Mouse (Mus musculus): ENCODE measurements around the gene Grik3. TPM values are rescaled to one million over a fixed set of nuclear protein-coding genes. Genes with fewer than 3 reads are reported as not detected.

The Grik3 gene
- polyA plus RNA-seq, 1 experiment from 2014 or later, result 0.15 TPM

GRCm38 (mm10) chr4:125573000-125573399 is 82.5 kb downstream of the Grik3 start:
- peaks cover 32% of the 10 kb centered on the region for H3K27me3 ChIP-seq
- H3K27ac ChIP-seq, result no peak overlapping the region
- H3K9ac ChIP-seq, result no peak overlapping the region
- 32% methylated on average over 5 of the region's 5 CpGs for WGBS
- H3K4me1 ChIP-seq (replicated peaks), result no peaks in the 10 kb centered on the region
- no peak for ATAC-seq (replicated peaks; ENCODE audit: insufficient number of reproducible peaks, insufficient read depth, low FRiP score, low read depth)
- H3K9me3 ChIP-seq (replicated peaks), result no peaks in the 10 kb centered on the region
- H3K4me2 ChIP-seq, result no peak overlapping the region
- H3K36me3 ChIP-seq, result no peaks in the 10 kb centered on the region
- H3K4me3 ChIP-seq, result no peak overlapping the region

DNA sequence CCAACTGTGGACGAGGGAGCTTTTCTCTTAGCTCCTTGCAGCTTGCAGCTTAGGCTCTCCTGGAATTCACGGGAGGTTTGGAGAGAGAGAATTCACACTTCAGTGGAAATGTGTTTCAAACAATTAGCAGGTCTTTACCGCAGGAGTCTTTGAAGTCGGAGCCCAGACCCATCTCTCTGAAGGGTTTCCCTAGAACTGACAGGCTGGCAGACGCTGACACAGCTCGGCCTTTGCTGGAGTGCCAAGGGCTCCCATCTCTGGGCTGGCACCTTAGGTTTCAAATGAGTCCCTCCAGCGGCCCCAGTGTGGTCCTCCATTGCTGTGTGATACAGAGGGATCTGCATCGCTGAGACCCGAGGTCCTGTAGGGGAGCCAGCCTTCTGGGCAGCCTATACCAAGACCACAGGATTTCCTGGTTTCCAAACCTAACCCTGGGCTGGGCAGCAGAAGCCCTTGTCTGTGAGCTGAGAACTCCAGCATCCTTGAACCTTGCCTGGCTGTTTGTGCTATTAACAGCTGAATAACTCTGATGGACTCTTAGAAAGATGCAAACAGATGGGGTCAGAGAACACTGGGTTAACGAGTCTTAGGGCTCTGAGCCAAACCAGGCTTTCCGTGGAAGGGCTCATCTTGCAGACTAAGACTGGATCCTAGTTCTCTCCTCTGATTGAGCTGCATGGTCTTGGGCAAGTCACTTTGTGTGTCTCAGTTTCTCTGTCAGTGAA is 83.6 kb downstream of the Grik3 start:
- no peak overlapping the region for H3K9ac ChIP-seq
- H3K36me3 ChIP-seq, result no peaks in the 10 kb centered on the region
- ATAC-seq (replicated peaks; ENCODE audit: insufficient number of reproducible peaks, insufficient read depth, low FRiP score, low read depth), result no peak
- H3K4me1 ChIP-seq (replicated peaks), result no peaks in the 10 kb centered on the region
- no peak overlapping the region for H3K27ac ChIP-seq
- H3K9me3 ChIP-seq (replicated peaks), result no peaks in the 10 kb centered on the region
- H3K27me3 ChIP-seq, result peaks cover 32% of the 10 kb centered on the region
- H3K4me3 ChIP-seq, result no peak overlapping the region
- WGBS, result 11% methylated on average over 11 of the region's 11 CpGs
- no peak overlapping the region for H3K4me2 ChIP-seq

GRCm38 (mm10) chr4:125580336-125580735 is 89.8 kb downstream of the Grik3 start:
- WGBS, result 36% methylated on average over 5 of the region's 5 CpGs
- no peak overlapping the region for H3K27ac ChIP-seq
- no peaks in the 10 kb centered on the region for H3K9me3 ChIP-seq (replicated peaks)
- H3K36me3 ChIP-seq, result no peaks in the 10 kb centered on the region
- H3K27me3 ChIP-seq, result peaks cover 2% of the 10 kb centered on the region; the same call in 1 of the 2 replicates
- no peak overlapping the region for H3K9ac ChIP-seq
- ATAC-seq (replicated peaks; ENCODE audit: insufficient number of reproducible peaks, insufficient read depth, low FRiP score, low read depth), result no peak
- no peak overlapping the region for H3K4me3 ChIP-seq
- no peak overlapping the region for H3K4me2 ChIP-seq
- no peaks in the 10 kb centered on the region for H3K4me1 ChIP-seq (replicated peaks)

DNA sequence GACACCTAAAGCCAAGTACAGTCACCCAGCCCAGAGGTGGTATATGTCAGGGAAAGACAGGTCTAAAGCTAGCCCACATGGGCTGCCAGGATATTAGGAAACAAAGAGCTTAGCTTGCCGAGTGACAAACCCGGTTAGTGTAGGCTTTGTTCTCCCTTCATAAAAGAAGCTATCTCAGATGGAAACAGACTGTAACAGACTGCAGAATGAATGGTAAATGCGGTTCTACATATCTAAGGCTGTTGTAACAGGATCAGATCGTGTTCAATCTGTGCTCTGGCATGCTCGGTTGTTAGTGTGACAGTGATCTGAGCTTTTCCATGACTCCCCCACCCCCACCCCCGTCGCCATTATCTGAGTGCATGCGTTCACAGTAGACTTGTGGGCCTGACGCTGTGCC is 92.8 kb downstream of the Grik3 start:
- Histone ChIP-seq H3K9ac (no peak overlapping the region), H3K27me3 (peaks cover 21% of the 10 kb centered on the region), H3K4me2 (no peak overlapping the region), H3K9me3 (replicated peaks) (no peaks in the 10 kb centered on the region), H3K4me3 (no peak overlapping the region), H3K36me3 (no peaks in the 10 kb centered on the region), H3K27ac (no peak overlapping the region), H3K4me1 (replicated peaks) (no peaks in the 10 kb centered on the region)
- 67% methylated on average over 9 of the region's 9 CpGs for WGBS
- ATAC-seq (replicated peaks; ENCODE audit: insufficient number of reproducible peaks, insufficient read depth, low FRiP score, low read depth), result no peak

- Histone ChIP-seq H3K27me3 (peaks cover 27% of the 10 kb centered on the region), H3K27ac (no peak overlapping the region), H3K9me3 (replicated peaks) (no peaks in the 10 kb centered on the region), H3K36me3 (no peaks in the 10 kb centered on the region), H3K4me2 (no peak overlapping the region), H3K4me1 (replicated peaks) (no peaks in the 10 kb centered on the region), H3K4me3 (no peak overlapping the region), H3K9ac (no peak overlapping the region)
- 58% methylated on average over 4 of the region's 4 CpGs for WGBS
- no peak for ATAC-seq (replicated peaks; ENCODE audit: insufficient number of reproducible peaks, insufficient read depth, low FRiP score, low read depth)
Measured at GRCm38 (mm10) chr4:125583935-125584334, 93.4 kb downstream of the Grik3 start.

DNA sequence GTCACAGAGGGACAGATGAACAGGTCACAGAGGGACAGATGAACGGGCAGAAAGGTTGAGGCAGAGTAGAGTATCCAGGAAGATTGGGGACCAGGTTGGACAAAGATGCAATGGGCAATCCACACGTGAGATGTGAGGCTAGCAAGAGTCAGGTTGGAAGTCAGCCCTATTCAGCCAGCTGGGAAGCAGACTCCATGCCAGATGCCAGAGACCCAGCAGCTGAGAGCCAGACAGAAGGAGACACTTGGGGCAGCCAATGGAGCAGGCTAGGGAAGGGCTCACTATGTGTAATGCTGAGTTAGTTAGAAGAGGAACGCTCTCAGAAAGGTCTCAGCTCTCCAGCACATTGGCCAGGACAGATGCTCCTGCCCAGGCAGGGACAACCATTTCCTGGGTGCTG is 94.2 kb downstream of the Grik3 start:
- no peak overlapping the region for H3K4me3 ChIP-seq
- no peak overlapping the region for H3K4me2 ChIP-seq
- H3K9ac ChIP-seq, result no peak overlapping the region
- H3K36me3 ChIP-seq, result no peaks in the 10 kb centered on the region
- no peak overlapping the region for H3K27ac ChIP-seq
- no peaks in the 10 kb centered on the region for H3K9me3 ChIP-seq (replicated peaks)
- no peaks in the 10 kb centered on the region for H3K4me1 ChIP-seq (replicated peaks)
- WGBS, result 67% methylated on average over 3 of the region's 3 CpGs
- peaks cover 35% of the 10 kb centered on the region for H3K27me3 ChIP-seq
- no peak for ATAC-seq (replicated peaks; ENCODE audit: insufficient number of reproducible peaks, insufficient read depth, low FRiP score, low read depth)

DNA sequence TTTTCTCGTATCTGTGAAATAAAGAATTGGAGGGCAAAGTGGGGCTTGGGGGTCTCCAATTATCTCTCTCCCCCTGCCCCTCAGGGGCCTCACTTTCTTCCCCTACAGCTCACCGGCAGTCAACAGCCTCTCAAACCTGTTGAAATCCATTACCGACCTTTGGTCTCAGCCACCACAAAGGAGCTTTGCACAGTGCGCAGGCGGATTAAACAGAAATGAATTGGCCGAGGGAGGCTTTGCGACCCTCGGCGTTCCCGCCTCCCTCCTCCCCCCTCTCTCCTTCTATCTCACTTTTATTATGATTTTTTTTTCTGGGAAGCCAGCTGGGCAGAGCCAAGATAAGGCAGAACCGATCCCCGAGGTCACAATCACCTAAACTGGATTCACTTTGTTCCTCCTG is 97.1 kb downstream of the Grik3 start:
- H3K4me3 ChIP-seq, result no peak overlapping the region
- no peaks in the 10 kb centered on the region for H3K9me3 ChIP-seq (replicated peaks)
- no peaks in the 10 kb centered on the region for H3K36me3 ChIP-seq
- no peak overlapping the region for H3K9ac ChIP-seq
- peaks cover 40% of the 10 kb centered on the region; the same call in 1 of the 2 replicates for H3K27me3 ChIP-seq
- H3K4me2 ChIP-seq, result no peak overlapping the region
- 23% methylated on average over 12 of the region's 12 CpGs for WGBS
- no peak overlapping the region for H3K27ac ChIP-seq
- ATAC-seq (replicated peaks; ENCODE audit: insufficient number of reproducible peaks, insufficient read depth, low FRiP score, low read depth), result no peak
- peaks cover 8% of the 10 kb centered on the region; the same call in 1 of the 2 replicates for H3K4me1 ChIP-seq (replicated peaks)

- no peaks in the 10 kb centered on the region for H3K9me3 ChIP-seq (replicated peaks)
- H3K27ac ChIP-seq, result no peak overlapping the region
- peaks cover 50% of the 10 kb centered on the region; the same call in 1 of the 2 replicates for H3K27me3 ChIP-seq
- H3K4me2 ChIP-seq, result no peak overlapping the region
- H3K9ac ChIP-seq, result no peak overlapping the region
- H3K36me3 ChIP-seq, result no peaks in the 10 kb centered on the region
- 2% methylated on average over 14 of the region's 14 CpGs for WGBS
- peaks cover 8% of the 10 kb centered on the region; the same call in 1 of the 2 replicates for H3K4me1 ChIP-seq (replicated peaks)
- H3K4me3 ChIP-seq, result no peak overlapping the region
- ATAC-seq (replicated peaks; ENCODE audit: insufficient number of reproducible peaks, insufficient read depth, low FRiP score, low read depth), result no peak
Measured at GRCm38 (mm10) chr4:125590241-125590919, 99.9 kb downstream of the Grik3 start.

DNA sequence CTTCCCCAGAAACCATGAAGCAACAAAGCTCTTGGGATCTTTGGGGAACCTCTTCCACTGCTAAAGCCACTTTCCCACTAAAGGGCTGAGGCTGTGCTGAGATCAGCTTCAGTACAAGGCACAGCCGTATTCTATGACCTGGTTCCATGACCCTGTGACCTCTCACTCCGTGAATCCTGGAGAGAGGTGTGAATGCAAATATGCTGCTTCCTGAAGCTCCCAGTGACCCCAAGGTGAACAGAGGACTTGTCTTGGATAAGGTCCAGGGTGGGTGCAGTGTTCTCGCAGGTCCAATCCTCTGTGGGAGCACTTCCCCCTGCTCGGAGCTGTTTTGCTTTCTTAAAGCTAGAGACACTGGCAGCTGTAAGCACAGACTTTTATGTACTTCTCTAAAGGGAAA is 102.2 kb downstream of the Grik3 start:
- no peak overlapping the region for H3K4me3 ChIP-seq
- no peaks in the 10 kb centered on the region for H3K36me3 ChIP-seq
- peaks cover 37% of the 10 kb centered on the region; the same call in 1 of the 2 replicates for H3K27me3 ChIP-seq
- WGBS, result 27% methylated on average over 4 of the region's 4 CpGs
- H3K4me1 ChIP-seq (replicated peaks), result peaks cover 8% of the 10 kb centered on the region; the same call in 1 of the 2 replicates
- H3K9ac ChIP-seq, result no peak overlapping the region
- H3K27ac ChIP-seq, result no peak overlapping the region
- no peak for ATAC-seq (replicated peaks; ENCODE audit: insufficient number of reproducible peaks, insufficient read depth, low FRiP score, low read depth)
- no peak overlapping the region for H3K4me2 ChIP-seq
- H3K9me3 ChIP-seq (replicated peaks), result no peaks in the 10 kb centered on the region

GRCm38 (mm10) chr4:125595011-125595410 is 104.5 kb downstream of the Grik3 start:
- no peak overlapping the region for H3K4me2 ChIP-seq
- H3K9ac ChIP-seq, result no peak overlapping the region
- H3K9me3 ChIP-seq (replicated peaks), result no peaks in the 10 kb centered on the region
- no peak for ATAC-seq (replicated peaks; ENCODE audit: insufficient number of reproducible peaks, insufficient read depth, low FRiP score, low read depth)
- no peaks in the 10 kb centered on the region for H3K36me3 ChIP-seq
- peaks cover 8% of the 10 kb centered on the region; the same call in 1 of the 2 replicates for H3K4me1 ChIP-seq (replicated peaks)
- H3K27ac ChIP-seq, result no peak overlapping the region
- H3K27me3 ChIP-seq, result peaks cover 26% of the 10 kb centered on the region; the same call in 1 of the 2 replicates
- no peak overlapping the region for H3K4me3 ChIP-seq
- 79% methylated on average over 9 of the region's 9 CpGs for WGBS

GRCm38 (mm10) chr4:125598677-125599076 is 108.2 kb downstream of the Grik3 start:
- H3K4me2 ChIP-seq, result no peak overlapping the region
- H3K27me3 ChIP-seq, result peaks cover 26% of the 10 kb centered on the region; the same call in 1 of the 2 replicates
- no peak overlapping the region for H3K4me3 ChIP-seq
- WGBS, result 35% methylated on average over 10 of the region's 10 CpGs
- ATAC-seq (replicated peaks; ENCODE audit: insufficient number of reproducible peaks, insufficient read depth, low FRiP score, low read depth), result no peak
- no peaks in the 10 kb centered on the region for H3K4me1 ChIP-seq (replicated peaks)
- no peak overlapping the region for H3K9ac ChIP-seq
- no peaks in the 10 kb centered on the region for H3K9me3 ChIP-seq (replicated peaks)
- H3K27ac ChIP-seq, result no peak overlapping the region
- no peaks in the 10 kb centered on the region for H3K36me3 ChIP-seq
